Mouse (Mus musculus) hematopoietic multipotent progenitor cell, adult 10-12 weeks (in vitro differentiated cells): Measurements from ENCODE around the gene Marveld1. TPM values are rescaled to one million over a fixed set of nuclear protein-coding genes. Genes with fewer than 3 reads are reported as not detected.

ENCODE experiments used
- polyA plus RNA-seq: library from polyadenylated mRNA; stranded (reverse); fragments of >175 nt; gene quantifications from 2 replicates; pipeline ENCODE4 v1.2.3, GENCODE M21; 2012; ENCODE audit warnings: low replicate concordance

Marveld1 gene
- polyA plus RNA-seq: 17.7 and 33.9 TPM in 2 replicates

DNA sequence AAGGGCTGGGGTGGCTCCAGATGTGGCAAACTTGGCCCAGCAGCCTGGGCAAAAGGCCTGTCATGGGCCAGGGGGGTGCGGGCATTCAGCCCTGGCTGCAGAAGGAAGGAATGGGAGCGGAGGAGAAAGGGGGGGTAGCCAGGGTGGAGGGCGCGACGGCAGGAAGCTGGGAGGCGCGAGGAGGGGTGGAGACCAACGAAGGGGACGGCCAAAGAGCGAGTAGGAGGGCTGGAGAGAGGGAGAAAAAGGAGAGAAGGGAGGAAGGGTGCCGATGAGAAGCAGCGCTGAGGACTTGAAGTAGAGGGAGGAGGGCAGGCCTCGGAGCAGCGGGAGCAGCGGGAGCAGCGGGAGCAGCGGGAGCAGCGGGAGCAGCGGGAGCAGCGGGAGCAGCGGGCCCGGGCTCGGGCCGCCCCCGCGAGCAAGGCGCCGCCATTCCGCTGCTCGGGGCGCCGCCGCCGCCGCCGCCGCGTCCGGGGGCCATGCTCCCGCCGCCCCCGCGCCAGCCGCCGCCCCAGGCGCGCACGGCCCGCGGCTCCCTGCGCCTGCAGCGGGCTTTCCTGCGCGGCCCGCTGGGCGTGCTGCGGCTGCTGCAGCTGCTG, at the start of gene Marveld1:
TSS of gene Marveld1 (plus strand) at position 231 of the 599 bp plus-strand sequence.

DNA sequence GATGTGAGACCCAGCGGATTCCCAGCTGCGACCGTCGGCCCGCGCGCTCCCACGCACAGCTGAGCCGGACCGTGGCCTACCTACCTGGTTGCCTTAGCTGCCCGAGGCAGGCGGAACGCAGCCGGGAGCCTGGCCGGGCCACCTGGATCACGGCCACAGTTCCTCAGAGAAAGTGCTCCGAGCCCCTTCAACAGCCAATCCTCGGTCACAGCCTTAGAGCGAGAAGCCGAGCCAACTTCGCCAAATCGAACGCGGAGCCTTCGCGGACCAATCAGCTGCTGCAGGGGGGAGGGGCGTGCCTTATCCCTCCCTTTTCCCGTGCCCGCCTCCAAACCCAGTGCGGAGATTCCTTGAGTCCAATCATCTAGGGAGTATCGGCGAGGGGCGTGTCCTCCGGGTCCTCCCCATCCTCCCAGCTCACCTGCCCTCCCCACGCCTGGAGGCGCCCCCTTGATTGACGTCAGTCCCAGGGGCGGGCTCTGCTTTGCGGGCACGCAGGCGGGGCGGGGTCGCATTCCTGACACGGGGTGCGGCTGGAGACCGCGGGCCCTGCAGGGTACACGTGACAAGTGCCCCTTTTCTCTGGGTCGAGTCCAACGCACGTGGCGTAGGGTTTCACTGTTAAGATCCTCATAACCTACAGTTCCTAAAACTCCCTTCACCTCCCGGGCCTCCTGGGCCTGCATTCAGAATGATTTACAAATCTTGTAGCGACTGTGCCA, 18.3 kb upstream of the Marveld1 start, which contains the start of gene Avpi1:
TSS of gene Avpi1 (minus strand) at position 273 of the 722 bp plus-strand sequence.

DNA sequence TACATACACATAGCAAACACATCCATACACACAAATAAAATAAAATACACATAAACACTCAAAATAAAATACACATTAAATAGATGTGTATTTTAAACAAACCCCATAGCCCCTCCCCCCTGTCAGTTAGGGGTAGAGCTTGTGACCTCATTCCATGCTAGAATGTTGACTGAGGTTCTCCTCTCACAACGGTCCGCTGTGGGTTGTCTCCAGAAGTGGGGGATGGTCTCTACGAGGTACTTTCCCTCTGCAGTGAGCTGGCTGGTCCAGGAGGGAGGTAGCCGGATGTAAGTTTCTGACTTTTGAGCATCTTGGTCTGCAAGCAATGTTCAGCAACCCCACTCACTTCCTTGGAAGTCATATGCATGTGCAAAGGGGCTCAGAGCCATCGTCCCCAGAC, 16.6 kb downstream of the Marveld1 start, which contains the start of gene Zfyve27:
TSS of gene Zfyve27 (plus strand) at position 188 of the 400 bp plus-strand sequence.

Other genes starting within 250 kb of the Marveld1 start
- 97.8 and 113 TPM in 2 replicates for gene Pgam1, start 235.5 kb upstream of the Marveld1 start, polyA plus RNA-seq
- 4.3 and 12.1 TPM in 2 replicates for gene Exosc1, start 214.0 kb upstream of the Marveld1 start, polyA plus RNA-seq
- 19.2 and 21.3 TPM in 2 replicates for gene Zdhhc16, start 213.9 kb upstream of the Marveld1 start, polyA plus RNA-seq
- gene Mms19, start 166.2 kb upstream of the Marveld1 start, polyA plus RNA-seq: 16.1 and 17.4 TPM in 2 replicates
- gene Ubtd1, start 165.6 kb upstream of the Marveld1 start, polyA plus RNA-seq: 21.5 and 23.0 TPM in 2 replicates
- gene Ankrd2, start 111.4 kb upstream of the Marveld1 start, polyA plus RNA-seq: 0.88 and 2.3 TPM in 2 replicates
- 0.80 TPM in 1 of 2 replicates, not detected in the other for gene Hoga1, start 101.8 kb upstream of the Marveld1 start, polyA plus RNA-seq
- gene 4933411K16Rik, start 95.2 kb upstream of the Marveld1 start, polyA plus RNA-seq: 0.08 TPM in 1 of 2 replicates, not detected in the other
- gene Morn4, start 61.0 kb upstream of the Marveld1 start, polyA plus RNA-seq: 0.08 TPM in 2 replicates
- gene Pi4k2a, start 56.9 kb upstream of the Marveld1 start, polyA plus RNA-seq: 28.0 and 54.8 TPM in 2 replicates
- 26.7 and 58.4 TPM in 2 replicates for gene Avpi1, start 18.3 kb upstream of the Marveld1 start, polyA plus RNA-seq
- gene Zfyve27, start 16.6 kb downstream of the Marveld1 start, polyA plus RNA-seq: 26.0 and 40.9 TPM in 2 replicates
- not detected in 2 replicates for gene Sfrp5, start 54.9 kb downstream of the Marveld1 start, polyA plus RNA-seq
- 0.03 TPM in 1 of 2 replicates, not detected in the other for gene Golga7b, start 100.2 kb downstream of the Marveld1 start, polyA plus RNA-seq